Mouse (Mus musculus) right cerebral cortex, adult 18-20 months (tissue): Measurements from ENCODE around the gene Npr1.

Experiments
- DNase-seq: peaks from one replicate; pipeline ENCODE4 v3.0.0; 2022; ENCODE audit warnings: mixed read lengths

The Npr1 gene

GRCm38 (mm10) chr3:90465686-90466310, at the start of gene Npr1:
Npr1 (minus strand) TSS chr3:90465866.
- DNase-seq: no peak

GRCm38 (mm10) chr3:90515242-90515641, 49.6 kb upstream of the Npr1 start:
- no peak for DNase-seq

DNA sequence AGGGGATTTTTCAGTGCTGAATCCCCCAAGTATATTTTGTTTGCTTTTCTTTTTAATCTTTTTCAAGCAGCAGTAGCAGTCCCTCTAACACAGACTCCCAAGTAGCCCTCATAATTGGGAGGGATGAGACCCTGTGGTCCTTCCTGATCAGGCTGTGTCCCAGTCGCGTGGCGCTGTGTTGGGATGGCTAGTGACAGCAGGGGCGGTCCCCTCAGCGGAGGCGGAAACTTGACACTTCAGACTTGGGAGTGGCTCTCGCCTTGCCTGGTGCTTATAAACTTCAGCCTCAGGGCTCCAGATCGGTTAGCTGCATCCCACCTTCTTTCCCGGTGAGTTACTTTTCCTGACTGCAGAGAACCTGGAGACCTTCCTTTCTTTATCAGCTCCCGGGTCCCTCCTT, 49.0 kb upstream of the Npr1 start:
- no peak for DNase-seq

DNA sequence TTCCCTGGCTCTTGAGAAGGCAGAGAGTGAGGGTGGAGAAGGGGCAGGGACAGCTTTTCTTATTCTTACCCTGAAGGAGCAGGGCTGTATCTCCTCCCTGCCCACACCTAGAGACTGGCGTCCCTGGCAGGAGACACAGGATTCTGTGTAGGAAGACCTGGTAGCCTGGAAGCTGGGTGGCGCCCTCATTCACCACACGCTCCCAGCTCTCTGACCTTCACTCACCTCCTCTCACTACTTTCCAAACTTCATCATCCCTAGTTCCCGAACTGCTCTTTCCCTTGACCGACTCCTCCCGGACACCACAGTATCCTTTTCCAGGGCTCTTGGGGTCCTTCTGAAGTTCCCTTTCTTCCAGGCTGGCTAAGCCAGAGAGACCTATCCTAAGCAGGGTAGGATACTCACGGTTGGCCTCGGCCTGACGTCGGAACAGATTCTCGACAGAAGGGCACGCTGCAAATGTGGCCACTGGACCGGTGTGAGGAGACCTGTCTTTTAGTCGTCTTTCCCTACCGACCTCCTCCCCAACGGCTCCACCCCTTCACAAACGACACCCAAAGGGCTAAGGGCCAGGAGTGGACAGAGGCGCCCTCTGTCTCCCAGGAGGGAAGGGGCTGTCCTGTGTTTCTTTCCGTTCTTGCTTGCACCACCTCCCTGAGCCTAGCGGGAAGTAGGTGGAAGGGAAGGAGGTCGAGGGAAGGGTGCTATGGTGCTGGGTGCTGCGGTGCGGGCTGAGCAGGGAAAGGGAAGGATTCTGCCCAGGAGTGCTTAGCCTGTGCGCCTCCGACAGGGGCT, 48.3 kb upstream of the Npr1 start, which contains the start of the genes S100a1 and S100a13:
Gene S100a1 (minus strand): TSS at position 597 of the 795 bp plus-strand sequence.
Gene S100a13 (plus strand): TSS at position 640 of the 795 bp plus-strand sequence.
- peak; percentile 69 for DNase-seq

GRCm38 (mm10) chr3:90512948-90513642, 47.4 kb upstream of the Npr1 start:
- DNase-seq: no peak

GRCm38 (mm10) chr3:90512276-90512675, 46.6 kb upstream of the Npr1 start:
- DNase-seq: no peak

- DNase-seq: no peak
Observed at GRCm38 (mm10) chr3:90509747-90510123, 44.1 kb upstream of the Npr1 start.

GRCm38 (mm10) chr3:90508950-90509746, 43.5 kb upstream of the Npr1 start, which contains the start of gene Chtop:
Chtop (minus strand) TSS chr3:90509498.
- DNase-seq: peak; percentile 99

DNA sequence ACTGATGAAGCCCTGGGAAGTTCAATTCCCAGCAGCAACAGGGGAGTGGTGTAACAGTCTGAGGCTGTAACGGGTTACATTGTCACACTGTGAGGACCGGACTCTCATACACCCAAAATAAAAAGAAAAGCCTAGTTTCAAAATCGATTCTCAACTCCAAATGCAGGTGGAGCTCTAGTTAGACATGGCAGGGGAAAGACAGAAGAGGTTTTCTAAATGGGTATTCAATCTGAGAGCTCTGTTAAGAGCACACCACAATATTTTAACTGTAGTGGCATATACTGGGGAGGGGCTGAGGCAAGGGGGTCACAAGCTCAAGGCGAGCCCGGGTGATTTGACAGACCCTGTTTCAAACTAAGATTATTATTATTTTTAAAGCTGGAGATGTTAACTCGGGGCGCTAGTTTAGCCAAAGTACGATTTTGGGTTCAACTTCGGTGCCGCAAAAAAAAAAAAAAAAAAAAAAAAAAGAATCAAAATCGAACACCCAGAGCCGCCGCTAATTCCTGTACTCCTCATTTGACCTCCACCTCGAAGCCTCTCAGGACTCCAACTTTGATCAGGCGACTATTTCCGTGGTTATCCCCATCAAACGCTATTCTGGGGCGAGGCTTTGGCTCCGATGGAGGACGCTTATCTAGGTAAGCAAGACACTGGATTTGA, 42.8 kb upstream of the Npr1 start:
- DNase-seq: no peak

GRCm38 (mm10) chr3:90506362-90506761, 40.7 kb upstream of the Npr1 start:
- no peak for DNase-seq

DNA sequence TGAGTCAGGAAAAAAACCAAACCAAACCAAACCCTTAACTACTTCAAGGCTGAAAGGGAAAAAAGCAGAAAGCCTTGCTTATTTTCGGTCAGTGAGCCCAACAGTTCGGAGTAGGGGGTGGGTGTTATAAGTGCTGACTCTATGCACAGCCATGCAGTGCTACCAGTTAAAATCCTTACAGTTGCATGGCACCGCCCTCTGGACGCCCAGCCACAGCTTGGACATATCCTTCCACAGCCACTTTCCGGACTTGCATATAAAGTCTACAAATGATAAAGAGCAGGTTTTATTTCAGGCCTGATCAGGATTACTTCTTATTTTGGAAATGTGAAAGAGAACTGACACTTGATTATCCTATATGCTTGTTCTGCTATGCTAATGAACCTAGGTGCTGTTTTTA, 39.5 kb upstream of the Npr1 start:
- DNase-seq: no peak

- no peak for DNase-seq
Observed at GRCm38 (mm10) chr3:90503444-90503843, 37.8 kb upstream of the Npr1 start.

DNA sequence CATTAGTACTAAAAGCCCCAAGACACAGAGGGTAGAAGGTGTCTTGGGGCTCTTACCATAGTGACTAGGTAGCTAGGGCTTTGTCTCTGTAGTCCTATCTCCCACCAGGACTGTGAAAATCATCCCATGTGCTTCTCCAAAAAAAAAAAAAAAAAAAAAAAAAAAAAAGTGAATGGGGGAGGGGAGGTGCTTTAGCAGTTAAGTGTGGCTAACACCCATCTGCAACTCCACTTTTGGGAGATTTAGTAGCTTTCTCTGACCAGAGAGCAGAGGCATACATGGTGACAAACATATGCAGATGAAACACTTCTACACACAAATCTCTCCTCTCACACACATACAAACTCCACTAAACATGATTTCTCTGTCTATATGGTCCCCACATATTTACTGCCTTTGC, 31.9 kb upstream of the Npr1 start:
- no peak for DNase-seq

GRCm38 (mm10) chr3:90495850-90496525, 30.3 kb upstream of the Npr1 start:
- DNase-seq: no peak

DNA sequence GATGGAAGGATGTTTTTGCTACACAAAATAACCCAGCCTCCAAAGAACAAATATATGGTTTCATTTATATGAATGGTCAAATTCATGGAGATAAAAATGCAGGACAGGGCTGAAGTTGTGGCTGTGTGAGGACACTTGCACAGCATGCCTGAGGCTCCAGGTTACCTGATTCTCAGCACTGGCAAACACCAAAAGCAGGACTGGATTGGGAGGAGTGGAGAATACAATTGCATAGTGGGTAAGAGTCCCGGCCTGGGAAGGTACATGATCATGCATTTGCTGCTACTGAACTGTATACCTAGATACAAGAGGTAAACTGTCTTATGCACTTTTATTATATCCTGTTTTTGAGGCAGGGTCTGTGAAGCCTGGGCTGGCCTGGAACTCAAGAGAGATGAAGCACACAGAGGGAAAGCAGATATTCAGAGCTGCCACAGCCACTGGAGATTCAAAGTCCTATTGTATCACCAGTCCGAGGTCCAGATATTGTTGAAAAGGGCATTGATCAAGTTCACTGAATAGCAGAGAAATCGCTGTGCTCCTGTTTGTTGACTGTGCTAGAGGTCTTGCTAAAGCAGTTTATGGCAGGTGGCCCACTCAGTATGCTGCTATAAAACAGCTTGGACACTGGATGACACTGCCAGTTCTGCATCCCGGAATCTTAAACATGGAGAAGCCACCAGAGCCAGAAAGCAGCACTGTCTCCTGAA, 28.3 kb upstream of the Npr1 start:
- DNase-seq: no peak

DNA sequence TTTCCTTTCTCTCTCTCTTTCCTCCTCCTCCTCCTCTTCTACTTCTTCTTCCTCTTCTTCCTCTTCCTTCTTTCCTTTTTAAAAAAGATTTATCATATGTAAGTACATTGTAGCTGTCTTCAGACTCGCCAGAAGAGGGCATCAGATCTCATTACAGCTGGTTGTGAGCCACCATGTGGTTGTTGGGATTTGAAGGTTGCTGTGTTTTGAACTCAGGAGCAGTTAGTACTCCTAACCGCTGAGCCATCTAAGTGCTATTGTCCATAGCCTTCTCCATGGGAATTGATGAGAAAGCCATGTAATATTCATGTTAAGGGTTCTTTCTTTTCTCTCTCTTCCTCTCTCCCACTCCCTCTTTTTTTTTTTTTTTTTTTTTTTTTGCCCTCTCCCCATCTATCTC, 25.7 kb upstream of the Npr1 start:
- peak; percentile 54 for DNase-seq

DNA sequence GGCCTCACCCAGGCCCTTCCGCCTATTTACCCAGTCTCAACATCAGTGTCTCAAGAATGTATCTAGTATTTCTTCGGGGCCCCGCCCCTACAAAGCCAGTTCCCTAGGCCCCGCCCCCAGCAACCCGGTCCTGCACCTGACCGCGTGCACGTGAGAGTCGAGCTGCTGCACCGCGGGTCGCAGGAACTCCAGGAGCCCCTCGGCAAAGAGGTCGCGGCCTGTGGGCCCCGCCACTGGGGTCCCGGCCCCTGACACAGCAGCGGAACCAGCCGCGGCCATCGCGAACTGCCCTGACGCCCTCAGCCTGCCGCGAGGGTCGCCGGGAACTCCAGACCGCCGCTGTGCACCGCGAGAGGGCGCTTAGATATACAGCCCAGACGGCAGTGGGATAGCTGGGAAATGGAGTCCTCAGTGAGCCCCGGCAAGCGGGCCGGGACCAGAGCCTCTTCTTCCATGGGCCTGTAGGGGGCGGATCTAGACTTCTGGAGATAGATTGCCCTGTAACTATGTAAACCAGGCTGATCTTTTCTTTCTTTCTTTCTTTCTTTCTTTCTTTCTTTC, 25.1 kb upstream of the Npr1 start, which contains the start of gene Snapin:
Gene Snapin (minus strand): TSS at position 338 of the 561 bp plus-strand sequence.
- DNase-seq: peak; percentile 94

DNA sequence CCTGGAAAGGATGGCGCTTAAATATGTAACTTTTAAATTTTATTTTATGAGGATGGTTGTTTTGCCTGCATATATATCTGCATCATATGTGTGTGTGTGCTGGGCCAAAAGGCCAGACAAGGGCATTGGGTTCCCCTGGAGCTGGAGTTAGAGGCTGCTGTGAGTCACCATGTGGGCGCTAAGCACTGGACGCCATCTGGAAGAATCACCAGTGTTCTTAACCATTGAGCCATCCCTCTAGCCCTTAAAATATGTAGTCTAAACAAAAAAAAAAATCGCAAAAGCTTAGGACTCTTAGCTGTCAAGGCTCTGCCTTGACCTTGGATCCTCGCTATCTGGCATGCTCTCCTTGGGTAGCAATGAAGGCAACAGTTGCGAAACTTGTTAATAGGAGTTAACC, 22.9 kb upstream of the Npr1 start:
- no peak for DNase-seq

- DNase-seq: no peak
Observed at GRCm38 (mm10) chr3:90486998-90487397, 21.3 kb upstream of the Npr1 start.

GRCm38 (mm10) chr3:90475831-90476611, 10.4 kb upstream of the Npr1 start, which contains the start of gene Ilf2:
Ilf2 (plus strand) TSS chr3:90476126.
- peak; percentile 97 for DNase-seq
